Mouse (Mus musculus) intestine, postnatal 0 days (tissue): ENCODE results near the gene Klkb1. TPM values are rescaled to one million over a fixed set of nuclear protein-coding genes. Genes with fewer than 3 reads are reported as not detected.

Experiments
- ATAC-seq: fragments of 200-750 bp; cut with Nextera tagmentation; 2 replicates; pipeline ENCODE4 v1.8.0; 2017; ENCODE audit warnings: mild to moderate bottlenecking, moderate TSS enrichment, moderate library complexity
- H3K27ac ChIP-seq: fragments of 300-500 bp; sonication (generic); 2 replicates; pipeline ENCODE4 v1.5.1; 2014; ENCODE audit warnings: mild to moderate bottlenecking, low read depth, low read length, moderate library complexity
- H3K27me3 ChIP-seq: fragments of 300-500 bp; sonication (generic); replicated peaks from 2 replicates; pipeline ENCODE4 v1.6.1; 2014; ENCODE audit warnings: low read length, mixed read lengths; ENCODE audit not compliant: control insufficient read depth, insufficient read depth
- H3K36me3 ChIP-seq: fragments of 300-500 bp; sonication (generic); 2 replicates; pipeline ENCODE4 v1.6.1; 2014; ENCODE audit warnings: mild to moderate bottlenecking, moderate library complexity; ENCODE audit not compliant: control insufficient read depth, insufficient read depth
- H3K4me1 ChIP-seq: fragments of 300-500 bp; sonication (generic); replicated peaks from 2 replicates; pipeline ENCODE4 v1.6.1; 2014; ENCODE audit warnings: antibody characterized with exemption, low read length, mixed read lengths; ENCODE audit not compliant: control insufficient read depth, insufficient read depth
- H3K4me2 ChIP-seq: fragments of 300-500 bp; sonication (generic); replicated peaks from 2 replicates; pipeline ENCODE4 v1.6.1; 2014; ENCODE audit warnings: low read depth, mild to moderate bottlenecking, moderate library complexity
- H3K4me3 ChIP-seq: fragments of 300-500 bp; sonication (generic); 2 replicates; pipeline ENCODE4 v1.5.1; 2014; ENCODE audit warnings: low read depth, low read length
- H3K9ac ChIP-seq: fragments of 300-500 bp; sonication (generic); 2 replicates; pipeline ENCODE4 v1.6.1; 2014; ENCODE audit warnings: mild to moderate bottlenecking, low read depth, low read length
- H3K9me3 ChIP-seq: fragments of 300-500 bp; sonication (generic); 2 replicates; pipeline ENCODE4 v1.6.1; 2016; ENCODE audit warnings: mixed run types; ENCODE audit not compliant: control insufficient read depth
- CTCF ChIP-seq: sonication (generic); IDR thresholded peaks from 2 replicates; pipeline ENCODE4 v1.5.1; 2016; ENCODE audit warnings: low read depth, mild to moderate bottlenecking, control low read depth, antibody characterized with exemption, moderate library complexity
- WGBS: fragments of 180-500 bp; shearing (Covaris S2); extraction: QIAGEN DNeasy Blood & Tissue Kit; methylation state at CpG from one replicate; pipeline ENCODE4 v1.1.7; 2014; 5-methylcytosine and 5-hydroxymethylcytosine counted together
- polyA plus RNA-seq: library from polyadenylated mRNA; unstranded; fragments of >200 nt; fragmentation: Nextera tagmentation; extraction: Ambion mirVana; gene quantifications from 2 replicates; pipeline ENCODE4 v1.2.1, GENCODE M21; 2015

Gene Klkb1
- polyA plus RNA-seq, 1 experiment from 2014 or later, result not detected

DNA sequence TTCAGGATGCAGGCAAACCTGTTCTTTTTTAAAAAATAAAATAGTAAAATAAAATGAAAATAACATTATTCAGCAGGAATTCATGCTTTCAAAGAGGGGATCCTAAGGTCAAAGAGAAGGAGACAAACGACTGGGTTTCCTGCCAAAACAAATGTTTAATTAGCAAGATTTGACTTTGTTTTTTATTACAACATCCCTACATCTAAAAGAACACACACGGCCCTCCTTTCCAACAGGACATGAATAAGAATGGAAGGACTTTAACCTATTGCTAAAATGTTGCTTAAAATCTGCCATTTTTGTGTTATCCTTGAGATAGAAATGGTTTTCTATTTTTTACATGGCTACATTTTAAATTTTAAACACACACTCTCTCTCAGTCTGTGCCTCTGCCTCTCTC, 41.5 kb downstream of the Klkb1 start:
- Histone ChIP-seq H3K4me2 (no peak overlapping the region), H3K9ac (no peak overlapping the region), H3K27me3 (no peaks in the 10 kb centered on the region), H3K27ac (no peak overlapping the region), H3K36me3 (no peaks in the 10 kb centered on the region), H3K9me3 (no peaks in the 10 kb centered on the region), H3K4me3 (no peak overlapping the region), H3K4me1 (no peaks in the 10 kb centered on the region)
- TF ChIP-seq CTCF, result no peak
- no peak for ATAC-seq
- 34% methylated on average over 2 of the region's 2 CpGs for WGBS

DNA sequence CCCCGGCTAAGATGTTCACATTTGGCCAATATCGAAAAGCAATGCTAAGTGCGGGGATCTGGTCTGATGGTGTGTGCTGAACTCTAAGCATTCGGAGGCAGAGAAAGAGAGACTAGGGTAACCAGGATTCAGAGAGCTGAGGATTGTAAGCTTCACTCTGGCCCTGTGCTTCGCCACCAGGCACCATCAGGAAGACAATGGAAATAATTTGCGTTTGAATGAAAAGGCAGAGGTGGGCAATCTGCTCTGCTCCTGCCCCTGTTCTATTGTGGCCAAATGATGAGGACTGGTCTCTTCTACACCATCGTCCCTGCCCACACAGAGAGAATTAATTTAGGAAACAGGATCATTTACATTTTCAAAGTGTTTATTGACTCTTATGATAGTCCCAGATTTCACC, 48.4 kb downstream of the Klkb1 start:
- ATAC-seq, result no peak
- Histone ChIP-seq H3K27me3 (no peaks in the 10 kb centered on the region), H3K4me3 (no peak overlapping the region), H3K4me1 (no peaks in the 10 kb centered on the region), H3K36me3 (no peaks in the 10 kb centered on the region), H3K9me3 (no peaks in the 10 kb centered on the region), H3K27ac (no peak overlapping the region), H3K9ac (no peak overlapping the region), H3K4me2 (no peak overlapping the region)
- 75% methylated on average over 7 of the region's 7 CpGs for WGBS
- no peak for TF ChIP-seq CTCF

DNA sequence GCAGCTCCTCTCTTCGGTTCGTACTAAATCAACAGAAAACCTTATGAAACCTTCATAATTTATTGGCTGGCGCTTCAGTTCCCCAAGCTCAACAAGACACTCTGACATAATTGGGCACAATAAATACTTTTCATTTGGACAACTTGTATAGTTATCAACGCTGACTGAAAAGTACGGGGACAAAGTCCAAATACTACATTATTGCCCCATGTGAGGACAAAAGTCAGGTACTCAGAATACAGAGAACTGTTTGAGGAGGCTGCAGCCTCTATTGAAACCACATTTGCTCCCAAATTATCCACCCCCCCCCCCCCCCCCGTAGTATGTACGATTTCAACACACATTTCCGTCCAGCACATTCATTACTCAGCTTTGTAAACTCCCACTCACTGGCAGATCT, 55.3 kb downstream of the Klkb1 start:
- no peak overlapping the region for H3K9ac ChIP-seq
- peak; percentile 76 for ATAC-seq
- TF ChIP-seq CTCF, result no peak
- no peaks in the 10 kb centered on the region for H3K9me3 ChIP-seq
- no peaks in the 10 kb centered on the region for H3K27me3 ChIP-seq
- H3K27ac ChIP-seq, result no peak overlapping the region
- H3K36me3 ChIP-seq, result no peaks in the 10 kb centered on the region
- no peak overlapping the region for H3K4me2 ChIP-seq
- no peak overlapping the region for H3K4me3 ChIP-seq
- no peaks in the 10 kb centered on the region for H3K4me1 ChIP-seq
- WGBS, result 37% methylated on average over 8 of the region's 8 CpGs

DNA sequence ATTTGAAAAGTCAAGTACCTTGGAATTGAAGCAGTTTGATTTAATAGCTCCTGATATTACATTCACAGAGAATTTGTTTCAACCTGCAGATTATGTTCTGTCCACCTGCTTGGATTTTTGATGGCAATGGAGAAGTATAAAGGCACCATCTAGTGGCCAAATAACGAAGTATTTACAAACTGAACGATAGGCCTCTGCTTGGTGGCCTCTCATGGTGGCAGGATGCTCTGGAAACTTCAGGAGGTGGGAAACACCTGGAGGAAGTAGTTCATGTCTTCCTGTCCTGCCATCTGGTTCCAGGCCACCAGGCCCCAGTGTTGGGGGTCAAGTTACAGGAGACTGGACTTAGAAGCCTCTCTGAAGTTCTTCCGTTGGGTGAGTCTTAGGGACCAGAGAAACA, 56.4 kb downstream of the Klkb1 start:
- no peak overlapping the region for H3K4me2 ChIP-seq
- TF ChIP-seq CTCF, result peak; percentile 80
- H3K27me3 ChIP-seq, result no peaks in the 10 kb centered on the region
- H3K9me3 ChIP-seq, result no peaks in the 10 kb centered on the region
- H3K4me1 ChIP-seq, result no peaks in the 10 kb centered on the region
- ATAC-seq, result no peak
- H3K36me3 ChIP-seq, result no peaks in the 10 kb centered on the region
- no peak overlapping the region for H3K4me3 ChIP-seq
- H3K27ac ChIP-seq, result no peak overlapping the region
- no peak overlapping the region for H3K9ac ChIP-seq
- 26% methylated on average over 3 of the region's 3 CpGs for WGBS

- H3K9ac ChIP-seq, result no peak overlapping the region
- no peak overlapping the region for H3K4me3 ChIP-seq
- H3K9me3 ChIP-seq, result no peaks in the 10 kb centered on the region
Observed at GRCm38 (mm10) chr8:45236164-45236912, 58.3 kb downstream of the Klkb1 start.

DNA sequence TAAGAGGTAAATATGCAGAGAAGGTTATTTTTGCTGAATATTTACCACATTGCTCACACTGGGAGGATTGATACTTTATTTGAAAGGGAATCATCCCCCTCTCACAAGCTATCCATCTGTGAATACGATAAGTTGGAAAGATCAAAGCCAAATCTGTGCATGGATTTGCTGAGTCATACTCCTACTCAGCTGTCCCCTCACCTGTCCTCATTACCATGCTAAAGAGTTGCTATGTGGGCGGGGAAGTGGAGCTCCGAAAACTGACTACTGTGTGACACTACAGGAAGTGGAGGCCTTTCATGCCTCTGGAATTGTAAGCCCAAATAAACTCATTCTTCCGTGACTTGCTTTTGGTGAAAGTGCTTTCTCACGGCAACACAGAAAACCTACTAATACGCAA, 59.4 kb downstream of the Klkb1 start:
- H3K27me3 ChIP-seq, result no peaks in the 10 kb centered on the region
- H3K4me3 ChIP-seq, result no peak overlapping the region
- no peaks in the 10 kb centered on the region for H3K9me3 ChIP-seq
- 85% methylated on average over 6 of the region's 6 CpGs for WGBS
- no peak for ATAC-seq
- no peak overlapping the region for H3K4me2 ChIP-seq
- H3K27ac ChIP-seq, result no peak overlapping the region
- H3K36me3 ChIP-seq, result no peaks in the 10 kb centered on the region
- TF ChIP-seq CTCF, result no peak
- no peaks in the 10 kb centered on the region for H3K4me1 ChIP-seq
- H3K9ac ChIP-seq, result no peak overlapping the region

More at GRCm38 (mm10) chr8:45236164-45236912, 58.3 kb downstream of the Klkb1 start:
- Histone ChIP-seq H3K4me2 (peak overlapping the region; percentile 35; the same call in 1 of the 2 replicates), H3K36me3 (no peaks in the 10 kb centered on the region), H3K4me1 (no peaks in the 10 kb centered on the region), H3K27ac (no peak overlapping the region), H3K27me3 (no peaks in the 10 kb centered on the region)
- 27% methylated on average over 14 of the region's 14 CpGs for WGBS
- TF ChIP-seq CTCF, result peak; percentile 84
- 0 out of 2 replicates have a peak, but pooled peaks have one; percentile 17 for ATAC-seq
